ENCODE assay signal across 11 mouse cellular contexts in the genomic region with DNA sequence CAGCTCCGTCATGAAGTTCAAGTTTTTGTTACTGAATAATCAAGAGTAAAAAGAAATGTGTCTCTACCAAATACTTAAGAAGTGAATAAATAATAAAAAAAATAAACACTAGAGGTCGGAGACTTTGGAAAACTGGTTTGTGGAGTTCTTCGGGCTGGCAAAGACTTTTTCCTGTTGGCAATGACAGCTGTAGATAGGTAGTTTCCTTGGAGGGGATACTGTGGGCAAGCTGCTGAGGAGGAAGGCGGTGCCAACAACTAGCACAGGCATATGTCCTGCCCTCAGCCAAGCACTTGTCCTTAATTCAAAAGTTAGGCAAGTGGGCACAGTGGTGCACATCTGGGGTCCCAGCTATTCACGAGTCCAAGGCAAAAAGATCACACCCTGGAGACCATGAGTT. TPM values are rescaled to one million over a fixed set of nuclear protein-coding genes. Genes with fewer than 3 reads are reported as not detected.
DNase-seq lines count a peak whose midpoint lies in the region; ATAC-seq and TF ChIP-seq lines count a peak whose summit lies in the region.
"Had no signal": no experiment of that assay in that cellular context is flagged by ENCODE, and none has a peak within 500 bp of the region (broad histone marks: within the 10 kb centered on the region; RNA-seq: fewer than 3 reads in every experiment).

No protein-coding gene starts in this region.

- H3K4me3 ChIP-seq in erythroblast, embryonic 14.5 days (replicated peaks) = peak overlapping the region; percentile 87
- H3K4me3 ChIP-seq in cortical plate, adult 2 months (ENCODE audit: insufficient read depth, low read length) = peak overlapping the region; percentile 72; the same call in 1 of the 2 replicates

- no peak overlapping the region for H3K27ac ChIP-seq in cortical plate, adult 2 months (ENCODE audit: insufficient read depth, low read length)

- peaks cover 7% of the 10 kb centered on the region for H3K36me3 ChIP-seq in erythroblast, embryonic 14.5 days (ENCODE audit: control insufficient read depth)

- H3K4me1 ChIP-seq in erythroblast, embryonic 14.5 days (ENCODE audit: control insufficient read depth) = peaks cover 68% of the 10 kb centered on the region
- peaks cover 2% of the 10 kb centered on the region; the same call in 1 of the 2 replicates for H3K4me1 ChIP-seq in cortical plate, adult 2 months (ENCODE audit: control insufficient read depth, insufficient read depth, low read length)

- ATAC-seq in erythroblast, adult 5-6 weeks (replicated peaks; ENCODE audit: low FRiP score, poor library complexity, severe bottlenecking) = no peak

- no peak for TF ChIP-seq CTCF in cortical plate, adult 2 months (IDR thresholded peaks at IDR 0.05; ENCODE audit: extremely low read depth, insufficient read depth, low read length)

- no peaks in the 10 kb centered on the region for H3K27me3 ChIP-seq in erythroblast, embryonic 14.5 days (ENCODE audit: control insufficient read depth)

- DNase-seq in kidney, adult 9 months = peak; percentile 19
- DNase-seq in kidney, postnatal 36 days = no peak
- DNase-seq in lung, postnatal 25 days (ENCODE audit: low spot score) = peak; percentile 73
- DNase-seq in yolk sac, embryonic 10.5 days (ENCODE audit: low spot score) = no peak
- no peak for DNase-seq in adrenal gland, postnatal 25 days

- no peak for TF ChIP-seq POLR2A in cortical plate, adult 2 months (IDR thresholded peaks at IDR 0.05; ENCODE audit: extremely low read depth, insufficient read depth, low read length)

- H3K9me3 ChIP-seq in erythroblast, embryonic 14.5 days (ENCODE audit: control insufficient read depth, low read length) = no peaks in the 10 kb centered on the region

RNA-seq across cellular contexts. Expression of gene Acss1, which starts 0.7 kb away (rescaled TPM):
- 1.8 and 2.1 TPM in 2 replicates for polyA plus RNA-seq in erythroblast, embryonic 14.5 days (2012)
- 6.3 and 12.1 TPM in 2 replicates for total RNA-seq in erythroblast, adult 5-6 weeks (2015; ENCODE audit: low replicate concordance)
- 16.0 and 17.6 TPM in 2 replicates for total RNA-seq in erythroblast, adult 5-6 weeks (2017; ENCODE audit: low replicate concordance)
- polyA plus RNA-seq in cortical plate, adult 2 months (2012; rRNA removed) = 27.2 and 28.8 TPM in 2 replicates
- total RNA-seq in adrenal gland, postnatal 25 days (2021) = 17.3 and 23.4 TPM in 2 replicates

RNA-seq across cellular contexts. Expression of gene Vsx1, which starts 20.2 kb away (rescaled TPM):
- polyA plus RNA-seq in erythroblast, embryonic 14.5 days (2012) = not detected in 2 replicates
- not detected in 2 replicates for total RNA-seq in erythroblast, adult 5-6 weeks (2015; ENCODE audit: low replicate concordance)
- 0.14 TPM in 1 of 2 replicates, not detected in the other for total RNA-seq in erythroblast, adult 5-6 weeks (2017; ENCODE audit: low replicate concordance)
- polyA plus RNA-seq in cortical plate, adult 2 months (2012; rRNA removed) = 0.13 and 0.27 TPM in 2 replicates
- total RNA-seq in adrenal gland, postnatal 25 days (2021) = not detected in 2 replicates
- total RNA-seq: adrenal gland, postnatal 14 days; hematopoietic stem cell, adult 5-6 weeks; left cerebral cortex, postnatal 25 days had no signal

Comparison
In these comparisons a context has a peak if more than half of its experiments do, and no peak if none do; other contexts are left out.
1. DNase-seq: peak in kidney, adult 9 months (single experiment) and lung, postnatal 25 days (single experiment); none in kidney, postnatal 36 days (0 of 2), yolk sac, embryonic 10.5 days (single experiment) and adrenal gland, postnatal 25 days (single experiment).